Mouse (Mus musculus) liver (tissue): ENCODE results near the gene Prss34.

ENCODE experiments used
- DNase-seq: peaks from one replicate; pipeline ENCODE4 v3.0.0-alpha.2; 2020; ENCODE audit warnings: mixed read lengths

Gene Prss34

DNA sequence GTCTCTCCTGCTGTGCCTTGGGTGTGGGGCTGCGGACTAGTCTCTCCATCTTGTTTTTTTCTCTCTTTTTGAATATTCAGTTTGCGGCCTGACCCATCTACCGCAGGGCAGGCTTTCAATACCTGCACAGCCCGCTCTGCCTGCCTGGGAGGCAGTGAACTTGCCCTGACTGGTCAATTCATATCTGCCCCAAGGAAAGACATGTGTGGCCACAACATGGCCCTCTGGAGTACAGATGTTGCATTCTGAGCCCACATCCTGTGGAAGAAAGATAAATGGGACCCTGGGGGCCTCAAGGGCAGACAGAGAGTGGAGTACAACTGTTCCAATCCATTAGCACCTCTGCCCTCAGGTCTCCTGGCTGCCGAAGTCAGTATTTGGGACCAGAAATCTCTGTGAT lies at the start of gene Prss34:
Gene Prss34, plus strand, starts transcription at position 301 of the 400 bp plus-strand sequence.
- no peak for DNase-seq

DNA sequence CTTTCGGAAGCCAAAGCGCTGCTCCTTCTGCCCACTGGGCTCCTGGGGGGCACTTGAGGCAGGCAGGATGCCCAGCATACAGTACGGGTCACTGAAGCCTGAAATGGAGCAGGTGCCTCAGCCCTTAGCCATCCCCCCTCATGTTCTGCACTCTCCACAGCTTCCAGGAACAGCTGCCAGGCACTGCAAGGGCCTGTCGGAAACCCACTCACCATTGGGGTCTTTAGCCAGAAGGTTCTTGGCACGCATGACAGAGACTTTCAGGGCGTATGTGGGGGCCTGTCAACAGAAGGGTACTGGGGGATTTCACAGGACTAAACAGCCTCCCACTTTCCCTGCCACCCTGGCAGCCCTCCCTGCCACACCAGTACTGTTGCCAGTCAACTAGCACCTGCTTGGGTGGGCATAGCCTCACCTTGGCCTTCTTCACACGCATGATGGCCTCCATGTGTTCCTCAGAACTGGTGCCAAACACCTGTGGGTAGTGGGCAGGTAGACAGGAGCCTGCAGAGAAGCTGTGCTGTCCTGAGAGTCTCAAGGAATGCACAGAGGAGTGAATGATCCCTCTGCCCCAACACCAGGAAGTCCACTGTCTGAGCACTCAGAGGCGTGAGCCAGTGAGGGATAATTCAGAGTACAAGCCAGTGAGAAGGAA lies 47.9 kb upstream of the Prss34 start:
- no peak for DNase-seq

DNA sequence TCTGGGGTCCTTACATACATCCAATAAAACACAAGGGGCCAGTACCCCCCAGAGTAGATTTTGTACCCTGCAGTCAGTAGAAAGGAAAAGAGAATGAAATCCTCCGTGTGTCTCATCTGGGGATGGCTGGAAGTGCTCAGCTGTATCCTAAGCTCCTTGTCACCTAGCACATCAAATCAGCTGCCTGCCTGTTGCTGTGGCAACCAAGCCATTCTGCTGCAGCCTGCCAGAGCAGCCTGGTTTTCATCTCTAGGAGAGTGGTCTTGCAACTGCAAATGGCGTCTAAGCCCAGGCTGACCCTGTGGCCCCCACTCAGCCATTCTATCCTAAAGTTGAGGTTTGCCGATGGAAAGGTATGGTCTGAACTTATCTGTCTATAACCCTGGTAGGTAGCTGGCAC lies 45.6 kb upstream of the Prss34 start:
- no peak for DNase-seq

GRCm38 (mm10) chr17:25253760-25254159 lies 44.4 kb upstream of the Prss34 start:
- no peak for DNase-seq

DNA sequence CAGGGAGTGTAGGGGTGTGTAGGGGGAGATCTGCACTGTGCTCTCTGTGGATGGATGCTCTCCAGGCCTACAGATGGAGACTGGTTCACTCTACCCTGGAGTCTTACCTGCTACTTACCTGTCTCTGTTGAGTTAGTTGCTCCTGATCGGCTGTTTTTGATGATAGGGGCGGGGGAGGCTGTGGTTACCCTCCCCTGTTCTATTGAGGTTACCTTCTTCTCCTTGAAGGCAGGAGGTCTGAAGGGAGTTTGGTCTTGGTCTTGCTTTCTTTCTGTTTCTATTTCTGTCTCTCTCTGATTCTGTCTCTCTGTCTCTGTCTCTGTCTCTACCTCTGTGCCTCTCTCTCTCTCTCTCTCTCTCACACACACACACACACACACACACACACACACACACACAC lies 43.1 kb upstream of the Prss34 start:
- DNase-seq: no peak

DNA sequence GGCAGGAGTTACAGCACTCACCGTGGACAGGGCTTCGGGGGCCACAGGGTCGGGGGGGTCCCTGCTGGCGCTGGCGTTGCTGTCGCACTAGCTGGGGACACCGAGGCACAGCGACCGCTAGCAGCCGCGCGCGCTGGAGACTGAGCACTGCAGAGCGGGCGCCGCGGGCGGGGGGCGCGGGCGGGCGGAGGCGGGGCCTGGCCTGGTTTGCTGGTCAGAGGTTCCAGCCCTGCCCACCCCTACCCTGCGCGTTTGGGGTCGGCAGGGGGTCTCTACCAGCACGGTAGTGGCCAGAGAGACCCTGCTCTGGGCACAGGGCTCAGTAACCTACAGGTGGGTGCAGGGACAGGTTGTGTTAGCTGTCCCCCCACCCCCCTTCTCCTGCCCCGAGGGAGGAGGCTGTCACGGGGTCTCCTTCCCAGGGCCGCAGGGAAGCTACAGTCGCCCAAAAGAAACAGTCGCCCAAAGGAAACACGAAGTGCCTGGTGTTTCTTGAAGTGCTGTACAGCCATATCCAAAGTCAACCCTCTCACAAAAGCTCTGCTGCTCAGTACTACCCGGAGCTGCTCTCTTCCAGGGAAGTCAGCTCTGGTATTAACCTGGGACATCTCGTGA lies 41.9 kb upstream of the Prss34 start, which contains the start of gene Baiap3:
Gene Baiap3, minus strand, starts transcription at position 225 of the 615 bp plus-strand sequence.
- DNase-seq: no peak

DNA sequence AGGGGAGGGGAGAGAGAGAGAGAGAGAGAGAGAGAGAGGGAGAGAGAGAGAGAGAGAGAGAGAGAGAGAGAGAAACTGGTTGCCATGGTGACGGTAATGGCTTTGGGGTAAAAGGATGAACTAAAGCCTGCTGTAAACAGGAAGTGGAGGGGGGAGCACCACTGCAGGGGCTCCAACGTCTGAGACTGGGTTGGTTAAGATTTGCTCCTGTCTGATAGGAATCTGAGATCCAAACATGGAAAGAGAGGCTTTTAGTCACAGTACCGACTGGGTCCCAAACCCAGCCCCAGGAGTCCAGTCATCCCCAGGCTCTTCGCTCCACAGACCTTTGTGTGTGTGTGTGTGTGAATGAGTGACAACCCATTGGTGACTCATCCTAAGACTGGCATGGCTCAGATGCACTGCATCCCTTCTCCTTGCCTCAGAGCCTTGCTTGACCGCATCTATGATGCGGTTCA lies 40.4 kb upstream of the Prss34 start:
- DNase-seq: no peak

DNA sequence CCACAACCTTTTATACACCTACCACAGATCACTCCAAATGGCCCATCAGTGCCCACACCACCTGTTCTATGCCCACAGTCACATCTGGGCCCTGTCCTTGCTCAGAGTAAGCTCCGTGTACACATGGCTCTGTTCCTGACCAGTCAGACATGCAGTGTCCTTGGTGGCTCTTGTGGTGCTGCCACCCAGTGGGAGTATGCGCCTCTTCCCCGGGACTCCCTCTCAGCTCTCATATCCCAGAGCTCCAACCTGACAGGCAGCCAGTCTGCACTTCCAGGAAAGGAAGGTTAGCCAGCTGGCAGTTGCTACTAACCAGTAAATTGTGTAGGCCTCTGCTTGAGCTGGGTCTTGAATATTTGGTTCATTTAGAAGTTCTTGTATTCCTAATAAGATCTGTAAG lies 33.7 kb upstream of the Prss34 start:
- DNase-seq: no peak

GRCm38 (mm10) chr17:25270795-25271335 lies 27.3 kb upstream of the Prss34 start:
- no peak for DNase-seq

- DNase-seq: peak; percentile 77
These were observed 25.9 kb upstream of the Prss34 start for GRCm38 (mm10) chr17:25272326-25272725.

GRCm38 (mm10) chr17:25272951-25273705 lies 25.1 kb upstream of the Prss34 start:
- peak; percentile 89 for DNase-seq

DNA sequence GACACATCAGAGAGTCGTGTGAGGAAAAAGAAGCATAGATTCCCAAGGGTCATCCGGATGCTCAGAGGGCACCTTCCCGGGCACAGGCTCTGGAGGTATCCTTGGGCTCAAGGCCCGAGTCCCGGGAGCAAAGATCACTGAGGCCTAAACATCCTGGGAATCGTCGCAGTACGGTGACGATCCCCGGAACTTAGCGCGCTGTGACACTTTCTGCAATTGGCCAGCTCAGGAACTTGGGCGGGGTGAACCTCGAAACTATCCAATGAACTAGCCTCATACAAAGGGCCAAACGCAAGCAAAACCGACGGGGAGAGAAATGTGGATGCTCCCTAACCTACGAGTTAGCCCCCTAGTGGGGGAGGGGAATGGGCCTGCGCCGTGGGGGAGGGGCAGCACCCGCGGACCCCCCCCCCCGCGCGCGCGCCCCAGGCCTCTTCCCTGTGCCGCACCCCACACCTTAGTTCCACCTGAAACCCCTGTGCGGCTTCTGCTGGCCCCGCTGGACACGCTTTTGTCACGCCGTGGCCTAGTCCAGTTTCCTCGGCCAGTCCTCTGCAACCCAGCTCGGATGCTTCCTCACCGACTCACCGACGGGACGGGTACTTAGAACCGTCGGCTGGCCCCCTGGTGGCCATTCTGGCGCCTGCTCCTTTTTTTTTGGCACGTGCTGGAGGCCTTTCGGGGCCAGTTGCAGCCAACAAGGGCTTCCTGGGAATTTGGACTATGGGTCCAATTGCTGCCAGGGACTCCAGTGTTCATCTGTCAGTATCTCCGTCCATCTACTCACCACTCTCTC lies 24.3 kb upstream of the Prss34 start:
- DNase-seq: peak; percentile 90

DNA sequence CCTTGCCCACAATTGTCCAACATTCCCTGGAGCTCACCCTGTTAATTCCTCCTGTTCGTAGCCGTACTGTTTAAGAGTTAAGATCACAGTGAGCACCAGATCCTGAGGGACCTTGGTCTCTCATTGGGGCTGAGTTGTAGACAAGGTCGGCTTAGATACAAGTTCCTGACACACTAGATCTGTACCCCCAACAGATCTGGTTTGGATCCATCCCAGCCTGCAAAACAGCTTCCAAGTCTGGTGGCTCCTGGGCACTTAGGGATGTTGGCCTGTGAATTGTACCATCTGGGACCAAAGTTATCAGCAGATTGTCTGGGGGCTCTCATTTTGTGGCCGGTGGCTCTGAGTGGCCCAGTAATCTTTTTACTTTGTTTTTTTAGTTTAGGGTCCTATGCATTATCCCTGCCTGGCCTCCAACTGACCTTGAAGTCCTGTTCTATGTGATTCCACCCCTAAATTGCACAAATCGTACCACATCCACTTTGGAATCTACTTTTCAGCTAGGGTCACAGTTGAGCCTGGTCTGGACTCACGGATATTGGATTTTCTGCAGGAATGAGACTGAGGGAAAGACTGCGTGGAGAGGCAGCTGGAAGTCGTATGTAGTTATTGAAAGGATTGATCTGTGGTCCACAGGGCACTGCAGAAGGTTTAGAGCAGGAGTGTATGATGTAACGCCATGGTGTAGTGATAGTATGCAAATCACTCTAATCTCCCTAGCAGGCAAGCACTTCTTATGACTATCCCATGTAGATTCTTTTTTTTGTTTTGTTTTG lies 23.4 kb upstream of the Prss34 start, which contains the start of gene Ube2i:
Gene Ube2i, minus strand, starts transcription at position 52 of the 776 bp plus-strand sequence.
- DNase-seq: no peak

- DNase-seq: no peak
These were observed 22.4 kb upstream of the Prss34 start for GRCm38 (mm10) chr17:25275833-25276232.

DNA sequence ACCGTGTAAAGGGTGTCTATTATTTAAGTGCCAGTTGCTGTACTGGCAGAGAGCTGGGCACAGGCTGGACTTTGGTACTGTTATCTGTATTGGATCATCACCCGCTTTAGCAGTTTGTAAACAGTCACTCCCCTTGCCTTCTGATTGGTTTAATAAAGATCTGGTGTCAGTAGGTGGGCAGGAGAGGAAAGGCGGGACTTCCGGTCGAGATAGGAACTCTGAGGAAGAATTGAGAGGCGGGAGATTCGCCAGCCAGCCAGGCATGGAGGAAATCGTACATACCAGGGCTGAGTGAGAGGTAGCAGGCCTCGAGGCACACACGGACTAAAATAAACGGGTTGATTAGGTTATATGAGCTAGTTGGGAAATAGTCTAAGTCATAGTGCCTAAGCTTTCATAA lies 16.1 kb upstream of the Prss34 start:
- peak; percentile 72 for DNase-seq

DNA sequence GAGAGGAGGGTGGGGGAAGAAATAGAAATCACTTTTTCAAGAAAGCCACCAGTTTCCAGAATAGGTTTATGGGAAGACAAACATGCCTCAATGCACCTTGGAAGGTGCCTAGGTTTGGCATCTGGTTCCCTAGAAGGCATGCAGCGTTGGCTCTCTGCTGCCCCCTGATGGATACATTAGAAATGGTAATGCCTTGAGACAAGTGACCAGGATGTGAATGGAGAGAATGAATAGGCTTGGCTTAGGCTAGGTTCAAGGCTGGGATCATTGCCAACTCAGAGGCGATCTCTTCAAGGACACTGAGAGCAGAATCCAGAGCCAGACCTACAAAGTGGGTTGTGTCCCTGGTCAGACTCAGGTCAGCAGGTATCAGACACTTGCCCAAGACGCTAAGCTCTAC lies 13.2 kb upstream of the Prss34 start:
- DNase-seq: peak; percentile 77

DNA sequence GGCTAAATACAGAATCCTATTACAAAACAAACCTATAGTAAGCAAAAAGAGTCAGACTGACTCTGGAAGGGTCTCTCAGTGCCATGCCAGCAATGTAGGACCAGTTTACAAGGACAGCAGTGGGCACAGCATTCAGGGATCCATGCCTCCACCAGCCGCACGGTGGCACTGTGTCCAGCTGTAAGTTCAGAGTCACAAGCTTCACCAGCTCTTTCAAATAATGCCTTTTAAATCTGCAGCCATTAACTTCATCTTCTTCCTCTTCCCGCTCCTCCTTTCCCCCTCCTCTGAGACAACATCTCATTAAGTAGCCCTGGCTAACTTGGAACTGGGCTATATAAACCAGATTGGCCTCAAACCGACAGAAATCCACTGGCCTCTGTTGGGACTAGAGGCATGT lies 9.4 kb upstream of the Prss34 start:
- peak; percentile 55 for DNase-seq

- no peak for DNase-seq
These were observed 7.8 kb upstream of the Prss34 start for GRCm38 (mm10) chr17:25290411-25290810.

DNA sequence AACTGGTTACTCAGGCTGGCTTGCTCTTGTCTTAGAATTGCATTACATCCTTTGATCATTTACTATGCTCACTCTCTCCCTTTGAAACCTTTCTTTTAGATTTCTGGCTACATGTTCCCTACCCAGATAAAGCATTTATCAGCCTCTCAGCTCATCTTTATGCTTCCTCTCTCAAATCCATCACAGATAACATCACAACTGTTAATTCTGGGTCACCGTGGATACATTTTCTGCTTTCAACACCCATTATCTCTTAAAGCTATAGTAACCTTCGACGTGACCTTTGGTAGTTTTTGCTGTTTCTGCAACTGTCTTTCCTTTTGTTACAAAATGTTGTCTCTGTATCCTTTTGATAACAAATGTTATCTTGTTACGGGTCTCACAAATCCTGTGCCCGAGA lies 4.7 kb upstream of the Prss34 start:
- DNase-seq: no peak

DNA sequence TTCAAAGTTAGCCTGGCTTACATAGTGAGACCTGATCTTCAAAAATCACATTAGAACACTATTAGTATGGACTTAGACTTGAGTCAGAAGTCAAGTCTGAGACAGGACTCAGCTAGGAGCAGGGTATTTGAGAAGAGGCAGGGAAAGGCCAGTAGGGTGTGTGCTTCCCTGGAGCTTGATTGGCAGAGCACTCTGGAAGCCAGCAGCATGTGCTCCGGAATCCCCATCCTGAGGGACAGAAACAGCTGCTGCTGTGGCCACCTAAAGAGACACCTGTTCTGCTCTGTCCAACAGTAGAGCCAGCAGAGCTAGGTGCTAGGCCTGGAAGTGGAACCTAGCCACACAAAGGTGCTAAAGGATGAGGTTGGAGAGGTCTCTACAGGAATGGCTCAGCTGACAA lies 4.1 kb upstream of the Prss34 start:
- no peak for DNase-seq

- DNase-seq: no peak
These were observed 10.2 kb downstream of the Prss34 start, which contains the start of gene Prss28 for GRCm38 (mm10) chr17:25308346-25308745. Gene Prss28, plus strand, starts transcription at chr17:25308646.

GRCm38 (mm10) chr17:25318354-25318753 lies 20.2 kb downstream of the Prss34 start, which contains the start of gene Prss29:
Gene Prss29, plus strand, starts transcription at chr17:25318654.
- no peak for DNase-seq
